17 mouse cellular contexts compared by ENCODE assay signal in the genomic region with DNA sequence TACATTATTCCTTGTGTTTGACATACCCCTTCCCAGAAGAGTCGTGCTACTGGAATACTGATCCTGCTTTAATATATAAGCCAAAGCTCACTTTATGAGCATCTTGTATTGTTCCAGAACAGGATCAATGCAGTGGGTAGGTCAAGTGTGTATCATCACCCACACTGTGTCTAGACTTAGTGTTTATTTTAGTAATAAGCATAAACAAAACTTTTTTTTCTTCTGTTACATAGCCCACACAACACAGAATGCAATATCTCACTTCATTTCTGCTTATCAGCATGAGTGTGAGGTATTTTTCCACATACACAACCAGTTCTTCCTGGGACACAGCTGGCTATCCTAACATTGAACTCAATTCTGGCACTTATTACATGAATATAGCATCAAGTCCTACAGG.
"Had no signal": no experiment of that assay in that cellular context is flagged by ENCODE, and none has a peak within 500 bp of the region (broad histone marks: within the 10 kb centered on the region; RNA-seq: fewer than 3 reads in every experiment).

No protein-coding gene starts in this region.

- H3K27me3 ChIP-seq: liver, embryonic 13.5 days; liver, embryonic 15.5 days; megakaryocyte, embryonic 14.5 days; midbrain, embryonic 13.5 days; midbrain, embryonic 15.5 days; neural tube, embryonic 12.5 days; stomach, embryonic 15.5 days had no signal

- H3K4me3 ChIP-seq: liver, embryonic 13.5 days; liver, embryonic 15.5 days; megakaryocyte, embryonic 14.5 days; midbrain, embryonic 13.5 days; midbrain, embryonic 15.5 days; neural tube, embryonic 12.5 days; stomach, embryonic 15.5 days had no signal

- DNase-seq: liver, embryonic 13.5 days; liver, postnatal 0 days; lung, postnatal 14 days; right cerebral cortex, postnatal 14 days; thymus, adult 2 months; thymus, postnatal 25 days; thymus, postnatal 4 days had no signal

- H3K4me2 ChIP-seq: liver, embryonic 11.5 days; liver, embryonic 13.5 days; liver, embryonic 15.5 days; midbrain, embryonic 11.5 days; midbrain, embryonic 13.5 days; midbrain, embryonic 15.5 days; neural tube, embryonic 12.5 days; stomach, embryonic 15.5 days had no signal

- H3K4me1 ChIP-seq: liver, embryonic 13.5 days; liver, embryonic 15.5 days; megakaryocyte, embryonic 14.5 days; midbrain, embryonic 13.5 days; midbrain, embryonic 15.5 days; neural tube, embryonic 12.5 days; stomach, embryonic 15.5 days had no signal

- H3K36me3 ChIP-seq: liver, embryonic 13.5 days; liver, embryonic 15.5 days; midbrain, embryonic 13.5 days; midbrain, embryonic 15.5 days; neural tube, embryonic 12.5 days; stomach, embryonic 15.5 days had no signal

- H3K27ac ChIP-seq: liver, embryonic 13.5 days; liver, embryonic 15.5 days; macrophage; midbrain, embryonic 13.5 days; midbrain, embryonic 15.5 days; neural tube, embryonic 12.5 days; stomach, embryonic 15.5 days; stomach, postnatal 0 days had no signal

- ATAC-seq: liver, postnatal 0 days; midbrain, embryonic 13.5 days; midbrain, embryonic 15.5 days had no signal

- H3K9me3 ChIP-seq: liver, embryonic 13.5 days; liver, embryonic 15.5 days; midbrain, embryonic 13.5 days; midbrain, embryonic 15.5 days; neural tube, embryonic 12.5 days; stomach, embryonic 15.5 days had no signal

- H3K9ac ChIP-seq: liver, embryonic 13.5 days; liver, embryonic 15.5 days; liver, postnatal 0 days; midbrain, embryonic 13.5 days; midbrain, embryonic 15.5 days; neural tube, embryonic 12.5 days; stomach, embryonic 15.5 days had no signal
